Mouse (Mus musculus) MEL (cell line): Measurements from ENCODE around the gene Ube2g2.
A peak's percentile ranks its signal among the peaks of the same experiment; 100 is the strongest.

ENCODE experiments used
- BHLHE40 ChIP-seq: IDR thresholded peaks from 2 replicates; pipeline ENCODE4 v1.6.1; 2012; ENCODE audit warnings: low read depth, mild to moderate bottlenecking, inconsistent platforms, low read length, improper control_type of control experiment, borderline replicate concordance
- CHD2 ChIP-seq: IDR thresholded peaks from 2 replicates; pipeline ENCODE4 v1.6.1; 2011; ENCODE audit warnings: low read length, improper control_type of control experiment
- CTCF ChIP-seq, 3 experiments: IDR thresholded peaks in 2 of 3; conservative IDR thresholded peaks in 1 of 3; 2 replicates each; pipeline ENCODE4 v1.5.1; 2011 to 2012; ENCODE audit warnings: low read length in 3 of 3, low read depth in 2 of 3, mild to moderate bottlenecking in 2 of 3, improper control_type of control experiment in 1 of 3, inconsistent platforms in 1 of 3, mixed read lengths in 1 of 3, moderate library complexity in 1 of 3; ENCODE audit not compliant: control insufficient read depth in 1 of 3, insufficient read depth in 1 of 3, poor library complexity in 1 of 3, severe bottlenecking in 1 of 3
- E2F4 ChIP-seq: IDR thresholded peaks from 2 replicates; pipeline ENCODE4 v1.6.1; 2011; ENCODE audit warnings: low read depth, low read length, improper control_type of control experiment, borderline replicate concordance
- ETS1 ChIP-seq: IDR thresholded peaks from 2 replicates; pipeline ENCODE4 v1.6.1; 2012; ENCODE audit warnings: low read depth, mild to moderate bottlenecking, inconsistent platforms, low read length, improper control_type of control experiment, moderate library complexity
- GATA1 ChIP-seq: IDR thresholded peaks from 2 replicates; pipeline ENCODE4 v1.6.1; 2011; ENCODE audit warnings: low read depth, low read length, improper control_type of control experiment
- POLR2A ChIP-seq, 2 experiments: IDR thresholded peaks; 2 replicates each; pipeline ENCODE4 v1.6.1; 2011 to 2012; ENCODE audit warnings: low read length in 2 of 2, mild to moderate bottlenecking in 2 of 2, control low read depth in 1 of 2, improper control_type of control experiment in 1 of 2, low read depth in 1 of 2, moderate library complexity in 1 of 2; ENCODE audit not compliant: control insufficient read depth in 1 of 2, insufficient read depth in 1 of 2, poor library complexity in 1 of 2
- SIN3A ChIP-seq: IDR thresholded peaks from 2 replicates; pipeline ENCODE4 v1.6.1; 2012; ENCODE audit warnings: low read length, improper control_type of control experiment, inconsistent platforms

DNA sequence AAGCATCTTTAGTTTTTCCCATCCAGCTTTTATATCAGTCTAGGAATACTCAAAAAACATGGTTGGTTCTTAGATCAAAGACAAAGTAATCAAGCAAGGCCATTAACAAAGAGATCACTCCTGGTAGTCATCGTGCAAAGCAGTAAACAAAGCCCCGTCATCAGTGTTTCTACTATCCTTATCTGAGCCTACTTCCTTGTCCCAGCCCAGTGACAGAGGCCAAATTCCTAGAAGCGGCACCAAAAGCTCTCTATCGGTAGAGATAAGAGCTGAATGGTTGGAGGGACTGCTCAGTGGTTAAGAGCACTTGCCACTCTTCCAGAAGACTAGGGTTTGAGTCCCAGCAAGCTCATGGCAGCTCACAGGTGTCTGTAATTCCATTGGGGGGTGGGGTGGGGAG, 49.4 kb downstream of the Ube2g2 start:
- peak; percentile 89 for TF ChIP-seq ETS1
- TF ChIP-seq E2F4, result no peak
- TF ChIP-seq CTCF (IDR thresholded peaks at IDR 0.05 in 2 of 3, conservative IDR thresholded peaks at IDR 0.05 in 1 of 3; ENCODE audit: control insufficient read depth in 1 of 3, insufficient read depth in 1 of 3, low read depth in 2 of 3, low read length in 3 of 3, poor library complexity in 1 of 3, severe bottlenecking in 1 of 3), result no peak
- peak; percentile 91 for TF ChIP-seq SIN3A
- no peak for TF ChIP-seq CHD2
- TF ChIP-seq GATA1, result peak; percentile 97
- no peak for TF ChIP-seq POLR2A (IDR thresholded peaks at IDR 0.05; ENCODE audit: control insufficient read depth in 1 of 2, insufficient read depth in 1 of 2, low read depth in 1 of 2, low read length in 2 of 2, poor library complexity in 1 of 2)
- no peak for TF ChIP-seq BHLHE40
